Mouse (Mus musculus) thymus, adult 2 months (tissue): ENCODE data around the gene Kantr.

Experiments
- CTCF ChIP-seq: fragments of 200-500 bp; IDR thresholded peaks from 2 replicates; pipeline ENCODE4 v1.5.1; 2012; ENCODE audit warnings: mild to moderate bottlenecking, control low read depth, low read length, moderate library complexity, borderline replicate concordance; ENCODE audit not compliant: control insufficient read depth, poor library complexity, insufficient read depth; ENCODE audit errors: extremely low read depth
- POLR2A ChIP-seq: fragments of 200-500 bp; IDR thresholded peaks from 2 replicates; pipeline ENCODE4 v1.6.1; 2012; ENCODE audit warnings: mild to moderate bottlenecking, low read length, control low read depth, moderate library complexity; ENCODE audit not compliant: control insufficient read depth, poor library complexity, insufficient read depth; ENCODE audit errors: extremely low read depth

DNA sequence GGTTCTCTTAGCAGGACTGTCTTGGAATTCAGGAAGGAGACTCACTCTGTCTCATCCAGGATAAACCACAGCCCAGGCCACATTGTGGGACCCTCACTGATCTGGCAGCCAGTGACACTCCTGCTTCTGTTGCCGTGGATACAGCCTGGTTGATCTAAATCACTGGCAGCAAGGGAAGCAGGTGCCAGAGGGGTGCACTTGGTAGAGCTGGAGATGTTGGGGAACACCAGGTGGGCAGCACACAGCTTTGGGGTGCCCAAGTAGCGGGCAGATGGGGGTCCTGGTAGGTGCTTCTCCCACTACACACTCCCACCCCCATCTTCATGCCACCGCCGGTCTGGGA is 40.7 kb upstream of the Kantr start:
- TF ChIP-seq CTCF (no peak), POLR2A (no peak)
